Mouse (Mus musculus) heart, adult 2 months (tissue): ENCODE results near the gene Fto. TPM values are rescaled to one million over a fixed set of nuclear protein-coding genes. Genes with fewer than 3 reads are reported as not detected.

Experiments
- DNase-seq, 2 experiments: peaks; one replicate each; pipeline ENCODE4 v3.0.0; 2021
- H3K27ac ChIP-seq: fragments of 200-600 bp; 2 replicates; pipeline ENCODE4 v1.8.1; 2022
- H3K27me3 ChIP-seq: fragments of 200-500 bp; 2 replicates; pipeline ENCODE4 v1.6.1; 2012; ENCODE audit warnings: mild to moderate bottlenecking, low read length, inconsistent platforms, mixed read lengths; ENCODE audit not compliant: control insufficient read depth, insufficient read depth
- H3K36me3 ChIP-seq: fragments of 200-500 bp; 2 replicates; pipeline ENCODE4 v1.6.1; 2012; ENCODE audit warnings: low read length, inconsistent platforms; ENCODE audit not compliant: control insufficient read depth, insufficient read depth
- H3K4me1 ChIP-seq: fragments of 200-500 bp; 2 replicates; pipeline ENCODE4 v1.6.1; 2011; ENCODE audit warnings: low read length; ENCODE audit not compliant: control insufficient read depth, insufficient read depth
- H3K4me3 ChIP-seq: fragments of 200-600 bp; 2 replicates; pipeline ENCODE4 v1.8.1; 2022
- H3K79me2 ChIP-seq: fragments of 200-500 bp; replicated peaks from 2 replicates; pipeline ENCODE4 v1.6.1; 2012; ENCODE audit warnings: mild to moderate bottlenecking, inconsistent platforms, low read length, moderate library complexity, mixed read lengths; ENCODE audit not compliant: control insufficient read depth, insufficient read depth
- H3K9ac ChIP-seq: fragments of 200-500 bp; 2 replicates; pipeline ENCODE4 v1.6.1; 2012; ENCODE audit warnings: low read depth, mild to moderate bottlenecking, control low read depth, inconsistent platforms, low read length, mixed read lengths
- CTCF ChIP-seq: fragments of 200-600 bp; IDR thresholded peaks from 2 replicates; pipeline ENCODE4 v1.8.1; 2022; ENCODE audit warnings: antibody characterized with exemption, mild to moderate bottlenecking, moderate library complexity
- EP300 ChIP-seq: fragments of 200-500 bp; IDR thresholded peaks from 2 replicates; pipeline ENCODE4 v1.6.1; 2011; ENCODE audit warnings: low read depth, low read length, control low read depth; ENCODE audit not compliant: insufficient read depth
- POLR2A ChIP-seq: fragments of 200-500 bp; IDR thresholded peaks from 2 replicates; pipeline ENCODE4 v1.6.1; 2011; ENCODE audit warnings: mild to moderate bottlenecking, low read depth, low read length, control low read depth; ENCODE audit not compliant: insufficient read depth
- WGBS: fragments of 180-500 bp; shearing (Covaris S2); methylation state at CpG from one replicate; pipeline ENCODE4 v1.1.7; 2018; 5-methylcytosine and 5-hydroxymethylcytosine counted together
- intact Hi-C: fragments of 180-260 bp; cut with DNase I; formaldehyde crosslinking; loops from one replicate; pipeline ENCODE4 v1.15.1; 2025
- polyA plus RNA-seq: library from polyadenylated mRNA; depleted of rRNA; stranded (reverse); fragments of >200 nt; gene quantifications from 2 replicates; pipeline ENCODE4 v1.2.3, GENCODE M21; 2012
- total RNA-seq, 2 experiments: library from RNA; stranded (reverse); gene quantifications; 2 replicates each; pipeline ENCODE4 v1.2.3; 2021

The Fto gene
- total and polyA plus RNA-seq, 3 experiments: 41.3 to 65.1 (median 57.6) TPM

GRCm38 (mm10) chr8:91546599-91546998, 233.3 kb downstream of the Fto start:
- Histone ChIP-seq H3K27ac (no peak overlapping the region), H3K27me3 (no peaks in the 10 kb centered on the region), H3K9ac (0 out of 2 replicates have a peak overlapping the region, but pooled peaks have one; percentile 27), H3K79me2 (peaks cover 1% of the 10 kb centered on the region; the same call in 1 of the 2 replicates), H3K4me3 (no peak overlapping the region), H3K36me3 (no peaks in the 10 kb centered on the region), H3K4me1 (peaks cover 9% of the 10 kb centered on the region)
- TF ChIP-seq EP300: no peak
- no peak for TF ChIP-seq POLR2A
- TF ChIP-seq CTCF: no peak
- DNase-seq: no peak
- intact Hi-C loops: loop anchor here (5.0 kb wide), 1 partner anchor 81 kb away; no protein-coding TSS in a partner anchor
- 62% methylated on average over 8 of the region's 8 CpGs for whole genome bisulfite sequencing

- peaks cover 23% of the 10 kb centered on the region for H3K4me1 ChIP-seq
- H3K79me2 ChIP-seq: no peaks in the 10 kb centered on the region
- intact Hi-C loops: no loop called here
- DNase-seq: no peak
- H3K27ac ChIP-seq: no peak overlapping the region
- peaks cover 3% of the 10 kb centered on the region; the same call in 1 of the 2 replicates for H3K36me3 ChIP-seq
- H3K27me3 ChIP-seq: no peaks in the 10 kb centered on the region
- H3K4me3 ChIP-seq: no peak overlapping the region
- H3K9ac ChIP-seq: no peak overlapping the region
- 80% methylated on average over 1 of the region's 1 CpGs for WGBS
- TF ChIP-seq CTCF (no peak), EP300 (no peak), POLR2A (no peak)
These were observed 236.8 kb downstream of the Fto start for GRCm38 (mm10) chr8:91550131-91550530.

- Histone ChIP-seq H3K27me3 (no peaks in the 10 kb centered on the region), H3K4me1 (peaks cover 23% of the 10 kb centered on the region), H3K27ac (peak overlapping the region; percentile 47), H3K79me2 (peaks cover 2% of the 10 kb centered on the region; the same call in 1 of the 2 replicates), H3K4me3 (no peak overlapping the region), H3K36me3 (peaks cover 3% of the 10 kb centered on the region; the same call in 1 of the 2 replicates), H3K9ac (no peak overlapping the region)
- WGBS: 60% methylated on average over 9 of the region's 9 CpGs
- DNase-seq: no peak
- intact Hi-C loops: no loop called here
- TF ChIP-seq CTCF (no peak), POLR2A (no peak), EP300 (no peak)
These were observed 237.9 kb downstream of the Fto start for GRCm38 (mm10) chr8:91551166-91551765.

- peak overlapping the region; percentile 47 for H3K27ac ChIP-seq
- no peak overlapping the region for H3K9ac ChIP-seq
- H3K4me3 ChIP-seq: no peak overlapping the region
- no peaks in the 10 kb centered on the region for H3K27me3 ChIP-seq
- WGBS: 40% methylated on average over 10 of the region's 10 CpGs
- TF ChIP-seq POLR2A (0 out of 2 replicates have a peak, but pooled peaks have one; percentile 20), EP300 (peak; percentile 91), CTCF (no peak)
- DNase-seq: peak; percentile 46 to 58
- peaks cover 2% of the 10 kb centered on the region; the same call in 1 of the 2 replicates for H3K79me2 ChIP-seq
- H3K4me1 ChIP-seq: peaks cover 23% of the 10 kb centered on the region
- peaks cover 3% of the 10 kb centered on the region; the same call in 1 of the 2 replicates for H3K36me3 ChIP-seq
- intact Hi-C loops: no loop called here
These were observed 238.6 kb downstream of the Fto start for GRCm38 (mm10) chr8:91551775-91552538.

DNA sequence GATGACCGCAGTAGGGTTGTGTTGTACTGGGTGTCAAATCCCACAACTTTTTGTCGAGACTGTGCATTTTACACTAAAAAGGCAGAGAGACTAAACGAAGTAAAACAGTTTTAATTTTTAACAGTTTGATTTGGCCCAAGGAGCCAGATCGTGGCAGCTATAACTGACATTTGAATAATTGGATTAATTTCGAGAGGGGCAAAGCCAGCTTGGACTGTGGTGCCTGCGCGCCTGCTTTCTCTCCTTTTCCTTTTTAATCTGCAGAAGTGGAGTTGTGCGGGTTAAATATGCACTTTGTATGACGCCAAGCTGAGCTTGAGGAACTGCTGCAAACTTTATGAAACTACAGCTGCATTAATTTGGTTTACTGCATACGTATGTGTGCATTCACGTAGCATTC, 239.3 kb downstream of the Fto start:
- Histone ChIP-seq H3K27ac (peak overlapping the region; percentile 47), H3K9ac (no peak overlapping the region), H3K36me3 (peaks cover 3% of the 10 kb centered on the region; the same call in 1 of the 2 replicates), H3K79me2 (peaks cover 2% of the 10 kb centered on the region; the same call in 1 of the 2 replicates), H3K27me3 (no peaks in the 10 kb centered on the region), H3K4me3 (no peak overlapping the region), H3K4me1 (peaks cover 21% of the 10 kb centered on the region)
- intact Hi-C loops: no loop called here
- 95% methylated on average over 11 of the region's 11 CpGs for WGBS
- no peak for DNase-seq
- TF ChIP-seq POLR2A (no peak), EP300 (no peak), CTCF (no peak)

- Histone ChIP-seq H3K36me3 (peaks cover 3% of the 10 kb centered on the region; the same call in 1 of the 2 replicates), H3K27me3 (no peaks in the 10 kb centered on the region), H3K27ac (no peak overlapping the region), H3K9ac (no peak overlapping the region), H3K4me1 (peaks cover 21% of the 10 kb centered on the region), H3K79me2 (peaks cover 2% of the 10 kb centered on the region; the same call in 1 of the 2 replicates), H3K4me3 (no peak overlapping the region)
- no peak for DNase-seq
- intact Hi-C loops: no loop called here
- TF ChIP-seq POLR2A: no peak
- no peak for TF ChIP-seq CTCF
- TF ChIP-seq EP300: no peak
- 59% methylated on average over 5 of the region's 5 CpGs for WGBS
These were observed 240.1 kb downstream of the Fto start for GRCm38 (mm10) chr8:91553387-91553786.
